Mouse (Mus musculus) liver, adult 2 months (tissue): ENCODE results near the gene Slc5a2.

Experiments
- CTCF ChIP-seq: fragments of 200-500 bp; IDR thresholded peaks from 2 replicates; pipeline ENCODE4 v1.5.1; 2011; ENCODE audit warnings: low read depth, low read length, control low read depth
- POLR2A ChIP-seq: fragments of 200-500 bp; IDR thresholded peaks from 2 replicates; pipeline ENCODE4 v1.6.1; 2011; ENCODE audit warnings: low read length, control low read depth; ENCODE audit not compliant: insufficient read depth; ENCODE audit errors: extremely low read depth

DNA sequence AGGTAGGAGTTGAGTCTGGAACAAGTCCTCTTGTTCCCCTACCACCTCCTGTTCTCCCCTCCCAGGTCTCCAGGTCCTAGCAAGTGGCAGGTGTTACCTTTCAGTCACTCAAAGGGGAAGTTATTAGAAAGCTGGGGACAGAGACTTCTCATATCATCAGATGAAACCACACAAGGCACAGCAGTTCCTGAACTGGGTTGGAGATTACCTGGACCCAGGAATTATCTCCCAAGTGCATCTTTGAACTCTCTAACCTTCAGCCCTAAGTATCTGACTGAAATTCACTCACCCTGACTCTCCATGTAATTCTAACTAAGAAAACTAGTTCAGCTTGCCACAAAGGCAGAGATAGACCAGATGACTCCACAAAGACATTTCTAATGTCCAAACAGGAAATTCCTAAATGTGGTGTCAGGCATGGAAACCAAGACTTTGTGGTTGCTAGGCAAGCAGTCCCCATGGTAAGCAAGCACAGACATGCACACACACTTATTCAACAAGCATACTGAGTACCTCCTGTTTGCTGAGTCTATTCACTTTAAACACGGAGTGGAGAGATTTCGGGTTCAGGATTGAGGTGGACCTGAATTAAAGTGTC is 54.9 kb downstream of the Slc5a2 start:
- no peak for TF ChIP-seq CTCF
- TF ChIP-seq POLR2A: no peak
